Mouse (Mus musculus) myocyte (in vitro differentiated cells): ENCODE results near the gene Ryr2. TPM values are rescaled to one million over a fixed set of nuclear protein-coding genes. Genes with fewer than 3 reads are reported as not detected.

Source experiments
- H3K27me3 ChIP-seq: one replicate; pipeline ENCODE4 v1.6.1; 2011; ENCODE audit not compliant: control insufficient read depth, insufficient read depth, insufficient read length
- H3K36me3 ChIP-seq: one replicate; pipeline ENCODE4 v1.6.1; 2011; ENCODE audit not compliant: control insufficient read depth, insufficient read depth
- H3K4me2 ChIP-seq: one replicate; pipeline ENCODE4 v1.6.1; 2011; ENCODE audit warnings: low read depth, control low read depth
- H3K4me3 ChIP-seq: one replicate; pipeline ENCODE4 v1.5.1; 2011; ENCODE audit warnings: mild to moderate bottlenecking, control low read depth, moderate library complexity
- H3K79me2 ChIP-seq: one replicate; pipeline ENCODE4 v1.6.1; 2011; ENCODE audit not compliant: control insufficient read depth, insufficient read depth
- H3ac ChIP-seq: one replicate; pipeline ENCODE4 v1.6.1; 2011; ENCODE audit not compliant: control insufficient read depth, insufficient read length
- CEBPB ChIP-seq: IDR thresholded peaks from 2 replicates; pipeline ENCODE4 v1.6.1; 2011; ENCODE audit warnings: mild to moderate bottlenecking, moderate library complexity; ENCODE audit not compliant: poor library complexity, insufficient read depth, severe bottlenecking
- E2F4 ChIP-seq: IDR thresholded peaks from one replicate; pipeline ENCODE4 v1.6.1; 2011; ENCODE audit warnings: mild to moderate bottlenecking, control low read depth, moderate library complexity; ENCODE audit not compliant: insufficient read depth
- MAX ChIP-seq: IDR thresholded peaks from one replicate; pipeline ENCODE4 v1.6.1; 2011; ENCODE audit warnings: low read depth, mild to moderate bottlenecking, control low read depth
- MYOD1 ChIP-seq, 3 experiments: IDR thresholded peaks; one replicate each; pipeline ENCODE4 v1.6.1; 2011; ENCODE audit warnings: control low read depth in 2 of 3, low read depth in 2 of 3, mild to moderate bottlenecking in 2 of 3, moderate library complexity in 1 of 3; ENCODE audit not compliant: insufficient read length in 2 of 3, control insufficient read depth in 1 of 3
- MYOG ChIP-seq, 3 experiments: IDR thresholded peaks; one replicate each; pipeline ENCODE4 v1.6.1; 2011; ENCODE audit warnings: control low read depth in 2 of 3, low read depth in 2 of 3, mild to moderate bottlenecking in 2 of 3; ENCODE audit not compliant: insufficient read length in 2 of 3, control insufficient read depth in 1 of 3, insufficient read depth in 1 of 3
- POLR2A ChIP-seq: IDR thresholded peaks from one replicate; pipeline ENCODE4 v1.6.1; 2011; ENCODE audit warnings: low read depth, mild to moderate bottlenecking, control low read depth, moderate library complexity; ENCODE audit not compliant: insufficient read length
- POLR2AphosphoS2 ChIP-seq: IDR thresholded peaks from one replicate; pipeline ENCODE4 v1.6.1; 2011; ENCODE audit warnings: low read depth, control low read depth; ENCODE audit not compliant: insufficient read length
- REST ChIP-seq: IDR thresholded peaks from one replicate; pipeline ENCODE4 v1.6.1; 2011; ENCODE audit warnings: mild to moderate bottlenecking, control low read depth, moderate library complexity; ENCODE audit not compliant: insufficient read depth, insufficient read length
- SRF ChIP-seq: IDR thresholded peaks from one replicate; pipeline ENCODE4 v1.6.1; 2011; ENCODE audit warnings: low read depth; ENCODE audit not compliant: control insufficient read depth, insufficient read length
- TCF12 ChIP-seq: IDR thresholded peaks from one replicate; pipeline ENCODE4 v1.6.1; 2011; ENCODE audit warnings: mild to moderate bottlenecking, control low read depth; ENCODE audit not compliant: poor library complexity, insufficient read depth, severe bottlenecking
- TCF3 ChIP-seq: IDR thresholded peaks from one replicate; pipeline ENCODE4 v1.6.1; 2011; ENCODE audit warnings: low read depth, control low read depth; ENCODE audit not compliant: insufficient read length
- USF1 ChIP-seq: IDR thresholded peaks from one replicate; pipeline ENCODE4 v1.6.1; 2011; ENCODE audit warnings: low read depth, mild to moderate bottlenecking, control low read depth, moderate library complexity
- polyA plus RNA-seq: library from polyadenylated mRNA; unstranded; fragments of >200 nt; fragmentation: generic; extraction: Trizol; gene quantifications from one replicate; pipeline ENCODE4 v1.2.1, GENCODE M21; 2012; ENCODE audit warnings: missing spikeins

The Ryr2 gene
- polyA plus RNA-seq, 1 experiment: not detected

GRCm38 (mm10) chr13:11868056-11868455, 238.7 kb downstream of the Ryr2 start:
- no peaks in the 10 kb centered on the region for H3K79me2 ChIP-seq
- H3ac ChIP-seq: no peak overlapping the region
- H3K36me3 ChIP-seq: no peaks in the 10 kb centered on the region
- no peak overlapping the region for H3K4me2 ChIP-seq
- no peaks in the 10 kb centered on the region for H3K27me3 ChIP-seq
- H3K4me3 ChIP-seq: no peak overlapping the region
- TF ChIP-seq MAX: no peak
- no peak for TF ChIP-seq TCF3
- no peak for TF ChIP-seq POLR2A
- TF ChIP-seq POLR2AphosphoS2: no peak
- TF ChIP-seq TCF12: no peak
- no peak for TF ChIP-seq MYOD1 (IDR thresholded peaks at IDR 0.05; ENCODE audit: control insufficient read depth in 1 of 3, insufficient read length in 2 of 3, low read depth in 2 of 3)
- TF ChIP-seq SRF: no peak
- no peak for TF ChIP-seq E2F4

- H3K79me2 ChIP-seq: no peaks in the 10 kb centered on the region
- H3K4me3 ChIP-seq: no peak overlapping the region
- no peak overlapping the region for H3ac ChIP-seq
- no peaks in the 10 kb centered on the region for H3K36me3 ChIP-seq
- H3K27me3 ChIP-seq: no peaks in the 10 kb centered on the region
- no peak overlapping the region for H3K4me2 ChIP-seq
- TF ChIP-seq TCF3 (no peak), POLR2AphosphoS2 (no peak), MAX (no peak), MYOD1 (IDR thresholded peaks at IDR 0.05; ENCODE audit: control insufficient read depth in 1 of 3, insufficient read length in 2 of 3, low read depth in 2 of 3) (no peak), MYOG (IDR thresholded peaks at IDR 0.05; ENCODE audit: control insufficient read depth in 1 of 3, insufficient read depth in 1 of 3, insufficient read length in 2 of 3, low read depth in 2 of 3) (no peak), E2F4 (no peak), USF1 (no peak), TCF12 (no peak), SRF (no peak), POLR2A (no peak), REST (no peak), CEBPB (no peak)
Observed at GRCm38 (mm10) chr13:11865261-11865660, 241.5 kb downstream of the Ryr2 start.

GRCm38 (mm10) chr13:11851691-11852090, 255.1 kb downstream of the Ryr2 start:
- Histone ChIP-seq H3K4me2 (no peak overlapping the region), H3K36me3 (no peaks in the 10 kb centered on the region), H3K79me2 (no peaks in the 10 kb centered on the region), H3ac (no peak overlapping the region), H3K27me3 (no peaks in the 10 kb centered on the region), H3K4me3 (no peak overlapping the region)
- TF ChIP-seq MAX: no peak
- no peak for TF ChIP-seq CEBPB
- no peak for TF ChIP-seq TCF3
- TF ChIP-seq POLR2A: no peak
- TF ChIP-seq POLR2AphosphoS2: no peak
- TF ChIP-seq SRF: no peak
- TF ChIP-seq E2F4: no peak
- TF ChIP-seq REST: no peak
- TF ChIP-seq MYOG (IDR thresholded peaks at IDR 0.05; ENCODE audit: control insufficient read depth in 1 of 3, insufficient read depth in 1 of 3, insufficient read length in 2 of 3, low read depth in 2 of 3): no peak
- no peak for TF ChIP-seq MYOD1 (IDR thresholded peaks at IDR 0.05; ENCODE audit: control insufficient read depth in 1 of 3, insufficient read length in 2 of 3, low read depth in 2 of 3)
- TF ChIP-seq USF1: no peak
- no peak for TF ChIP-seq TCF12

- Histone ChIP-seq H3K79me2 (no peaks in the 10 kb centered on the region), H3ac (no peak overlapping the region), H3K27me3 (no peaks in the 10 kb centered on the region), H3K4me3 (no peak overlapping the region), H3K4me2 (no peak overlapping the region), H3K36me3 (no peaks in the 10 kb centered on the region)
- TF ChIP-seq E2F4: no peak
- TF ChIP-seq POLR2A: no peak
- no peak for TF ChIP-seq MYOD1 (IDR thresholded peaks at IDR 0.05; ENCODE audit: control insufficient read depth in 1 of 3, insufficient read length in 2 of 3, low read depth in 2 of 3)
- no peak for TF ChIP-seq MYOG (IDR thresholded peaks at IDR 0.05; ENCODE audit: control insufficient read depth in 1 of 3, insufficient read depth in 1 of 3, insufficient read length in 2 of 3, low read depth in 2 of 3)
- no peak for TF ChIP-seq REST
- TF ChIP-seq TCF3: no peak
Observed at GRCm38 (mm10) chr13:11843889-11844288, 262.9 kb downstream of the Ryr2 start.

GRCm38 (mm10) chr13:11837870-11838269, 268.9 kb downstream of the Ryr2 start:
- Histone ChIP-seq H3K36me3 (no peaks in the 10 kb centered on the region), H3K79me2 (no peaks in the 10 kb centered on the region), H3K27me3 (no peaks in the 10 kb centered on the region), H3K4me2 (no peak overlapping the region), H3K4me3 (no peak overlapping the region), H3ac (no peak overlapping the region)
- TF ChIP-seq USF1 (no peak), REST (no peak), TCF3 (no peak), MYOD1 (IDR thresholded peaks at IDR 0.05; ENCODE audit: control insufficient read depth in 1 of 3, insufficient read length in 2 of 3, low read depth in 2 of 3) (no peak), POLR2AphosphoS2 (no peak), E2F4 (no peak), SRF (no peak), CEBPB (no peak), TCF12 (no peak), MYOG (IDR thresholded peaks at IDR 0.05; ENCODE audit: control insufficient read depth in 1 of 3, insufficient read depth in 1 of 3, insufficient read length in 2 of 3, low read depth in 2 of 3) (no peak), MAX (no peak), POLR2A (no peak)
